Mouse (Mus musculus) gastrocnemius, postnatal 25 days (tissue): ENCODE results near the gene Ndufa12. TPM values are rescaled to one million over a fixed set of nuclear protein-coding genes. Genes with fewer than 3 reads are reported as not detected.

Source experiments
- DNase-seq: peaks from one replicate; pipeline ENCODE4 v3.0.0; 2022
- total RNA-seq, 2 experiments: library from RNA; stranded (reverse); gene quantifications; 1 replicate in 1 of 2; 2 replicates in 1 of 2; pipeline ENCODE4 v1.2.3; 2021

The Ndufa12 gene
- total RNA-seq, 2 experiments from 2014 or later: 580 to 612 TPM

DNA sequence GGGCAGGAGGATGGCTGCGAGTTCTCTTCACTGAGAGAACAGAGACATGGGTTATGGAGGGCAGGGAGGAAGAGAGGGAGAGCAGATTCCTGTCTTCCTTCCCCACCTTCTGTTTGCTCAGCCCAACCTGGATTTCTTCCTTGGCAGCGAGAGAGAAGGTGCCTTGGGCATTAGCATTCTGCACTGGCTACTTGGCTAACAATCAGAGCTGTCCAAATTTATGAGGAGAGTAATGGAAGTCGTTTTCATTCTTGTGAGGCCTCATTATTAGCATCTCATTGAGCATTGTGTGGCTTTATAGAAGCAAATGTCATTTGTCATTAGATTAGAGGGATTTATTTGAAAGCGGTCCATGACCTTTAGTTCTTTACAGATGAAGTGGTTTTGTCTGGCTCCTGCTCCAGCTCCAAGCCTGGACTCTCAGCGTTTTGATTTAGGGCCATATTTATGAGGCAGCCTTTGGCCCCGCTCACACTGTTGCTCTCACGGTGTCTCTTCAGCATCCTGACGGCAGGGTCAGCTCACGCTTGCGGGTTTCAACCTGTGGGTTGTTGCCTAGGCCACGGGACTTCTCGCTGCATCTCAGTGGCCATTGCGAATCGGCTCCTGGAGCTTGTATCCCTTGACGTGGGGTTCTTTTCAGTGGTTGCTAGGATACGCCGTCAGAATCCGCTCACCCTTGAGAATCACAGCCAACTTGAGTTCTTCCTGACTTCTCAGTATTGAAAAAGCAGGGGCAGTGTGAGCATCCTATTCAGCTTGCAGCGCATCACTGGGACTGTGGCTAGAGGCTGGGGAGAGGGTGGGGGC lies 31.9 kb downstream of the Ndufa12 start:
- DNase-seq: no peak

DNA sequence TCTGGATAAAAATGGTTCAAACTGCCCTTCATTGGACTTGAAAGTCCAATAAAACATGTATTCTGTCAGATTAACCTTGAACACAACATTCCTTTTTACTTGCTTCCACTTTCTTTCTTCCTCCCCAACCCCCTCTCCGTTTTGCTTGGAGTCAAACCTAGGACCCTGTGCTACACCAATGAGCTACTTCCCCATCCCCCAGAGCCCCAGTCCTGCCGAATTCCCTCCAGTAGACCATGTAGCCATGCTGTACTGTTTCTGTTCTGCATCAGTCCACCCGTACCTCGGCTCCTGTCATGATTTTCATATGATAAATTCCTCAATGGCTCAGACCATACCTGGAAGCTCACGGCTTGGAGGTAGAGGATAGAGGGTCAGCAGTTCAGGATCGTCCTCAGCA lies 32.5 kb downstream of the Ndufa12 start:
- DNase-seq: no peak

DNA sequence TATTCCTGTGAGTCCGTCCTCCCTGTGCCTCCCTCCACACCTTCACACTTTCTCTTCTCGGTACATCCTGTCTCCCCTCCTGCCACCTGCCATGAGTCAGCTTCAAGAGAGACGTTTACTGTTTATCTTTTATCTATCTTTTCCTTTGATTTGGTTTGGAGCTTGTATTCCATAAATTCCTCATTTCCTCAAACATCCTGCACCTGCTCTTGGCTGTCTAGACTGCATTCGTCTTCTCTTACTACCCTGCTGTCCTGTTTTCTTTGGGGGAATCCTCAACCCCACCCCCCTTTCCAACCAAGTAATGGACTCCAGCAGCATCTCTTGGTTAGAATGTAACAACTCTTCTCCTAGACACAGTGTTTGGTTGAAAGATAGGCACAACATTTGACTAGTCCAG lies 36.7 kb downstream of the Ndufa12 start:
- no peak for DNase-seq

DNA sequence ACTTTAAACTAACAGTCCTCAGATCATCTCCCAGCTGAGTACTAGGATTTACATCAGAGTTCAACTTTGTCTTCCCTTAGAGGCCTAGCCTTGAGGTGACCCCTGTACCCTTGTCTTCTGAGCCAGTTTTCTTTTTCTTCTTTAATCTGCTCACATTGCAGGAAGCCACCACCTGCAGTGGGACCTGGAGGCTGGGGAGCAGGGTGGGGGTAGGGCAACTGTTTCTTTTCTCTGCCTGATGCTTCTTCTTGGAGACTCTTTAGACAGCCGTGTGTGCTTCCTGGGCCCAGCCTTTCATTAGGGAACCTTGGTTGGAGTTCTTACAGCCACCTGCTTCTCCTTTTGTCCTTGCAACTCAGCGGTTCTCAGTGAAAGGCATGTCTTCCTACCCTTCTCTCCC lies 42.8 kb downstream of the Ndufa12 start:
- no peak for DNase-seq

DNA sequence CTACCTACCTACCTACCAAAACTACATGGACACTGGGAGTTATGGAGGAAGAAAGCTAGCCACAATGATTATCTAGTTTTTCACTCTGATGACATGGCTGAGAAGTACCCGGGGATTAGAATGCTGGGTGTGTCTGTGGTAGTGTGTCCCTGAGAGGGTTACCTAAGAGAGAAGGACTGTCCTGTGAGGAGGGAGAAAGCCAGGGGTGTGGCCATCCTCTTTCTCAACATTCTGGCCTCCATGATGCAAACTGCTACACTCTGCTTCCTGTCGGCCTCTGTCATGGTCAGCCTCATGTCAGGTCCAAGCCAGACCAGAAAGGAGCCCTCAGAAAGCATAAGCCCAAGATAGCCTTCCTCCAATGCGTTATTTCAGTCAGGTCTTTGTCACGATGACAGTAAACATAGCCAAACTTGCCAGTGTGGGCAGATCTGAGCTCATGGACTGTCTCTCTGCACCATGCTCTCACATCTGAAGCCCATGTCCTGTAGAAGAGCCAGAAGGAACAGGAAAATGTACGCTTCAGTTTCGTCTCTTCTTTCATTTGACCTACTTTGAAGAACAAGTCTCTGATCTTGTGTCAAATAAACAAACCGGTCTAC lies 49.3 kb downstream of the Ndufa12 start:
- no peak for DNase-seq

DNA sequence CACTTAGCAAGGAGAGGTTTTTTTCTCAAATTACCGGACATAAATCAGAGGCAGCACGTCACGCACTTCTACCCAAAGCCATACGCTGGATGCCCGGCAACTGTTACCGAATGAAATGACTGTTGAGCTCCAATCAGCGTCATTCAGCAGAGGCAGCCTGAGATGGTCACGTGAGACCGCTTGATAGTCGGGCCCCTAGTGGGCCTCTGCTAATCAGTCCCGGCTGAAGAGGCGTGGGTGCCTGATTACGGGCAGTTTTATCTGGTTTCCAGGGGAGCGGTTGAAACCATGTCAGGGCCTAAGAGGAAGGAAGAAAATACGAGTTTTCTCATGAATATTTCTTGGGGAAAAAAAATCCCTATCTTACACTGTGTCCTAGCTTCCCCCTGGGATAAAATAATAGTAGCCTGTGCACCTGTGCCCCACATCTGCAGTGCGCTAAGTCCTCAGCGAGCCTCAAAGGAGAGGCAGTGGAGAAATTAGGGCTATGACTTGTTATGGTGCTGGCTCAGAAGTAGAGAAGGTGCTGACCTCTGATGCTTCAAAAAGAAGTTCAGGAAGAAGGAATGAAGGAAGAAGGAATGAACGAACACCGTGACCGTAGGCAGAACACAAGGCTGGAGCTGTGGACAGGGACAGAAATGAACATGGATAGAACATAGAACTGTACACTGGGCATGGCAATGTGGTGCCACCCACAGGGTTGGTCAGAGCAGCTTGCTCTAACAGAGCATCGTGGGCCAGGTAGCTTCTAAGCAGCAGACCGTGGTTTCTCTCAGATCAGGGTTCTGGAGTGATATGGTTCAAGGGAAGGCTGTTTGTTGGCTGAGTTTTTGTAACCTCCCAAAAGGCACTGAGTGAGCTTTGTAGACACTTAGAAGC lies 51.3 kb downstream of the Ndufa12 start:
- no peak for DNase-seq

DNA sequence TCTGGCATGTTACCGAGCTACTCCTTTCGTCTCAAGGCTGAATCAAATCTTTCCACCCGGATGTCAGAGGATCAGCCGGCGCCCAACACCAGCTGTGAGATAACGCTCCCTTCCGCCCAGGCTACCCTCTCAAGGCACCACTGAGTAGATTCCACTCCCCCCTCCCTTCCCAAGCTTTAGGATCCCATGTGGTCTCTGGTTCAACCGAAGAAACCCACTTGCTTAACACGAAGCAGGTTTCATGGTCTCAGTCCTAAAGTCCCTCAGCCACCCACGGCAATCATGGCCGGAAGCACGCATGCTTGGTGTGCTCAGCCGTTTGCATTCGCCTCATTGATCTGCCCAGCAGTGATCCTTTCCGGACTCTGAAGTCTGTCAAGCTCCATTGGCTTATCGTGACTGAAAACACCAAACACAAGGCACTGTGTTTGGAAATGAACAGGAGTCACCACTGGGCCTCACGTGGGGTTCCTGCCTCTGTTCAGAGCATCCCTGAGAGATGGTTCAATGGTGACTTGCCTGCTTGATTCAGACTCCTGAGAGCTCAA lies 54.8 kb downstream of the Ndufa12 start:
- DNase-seq: no peak

DNA sequence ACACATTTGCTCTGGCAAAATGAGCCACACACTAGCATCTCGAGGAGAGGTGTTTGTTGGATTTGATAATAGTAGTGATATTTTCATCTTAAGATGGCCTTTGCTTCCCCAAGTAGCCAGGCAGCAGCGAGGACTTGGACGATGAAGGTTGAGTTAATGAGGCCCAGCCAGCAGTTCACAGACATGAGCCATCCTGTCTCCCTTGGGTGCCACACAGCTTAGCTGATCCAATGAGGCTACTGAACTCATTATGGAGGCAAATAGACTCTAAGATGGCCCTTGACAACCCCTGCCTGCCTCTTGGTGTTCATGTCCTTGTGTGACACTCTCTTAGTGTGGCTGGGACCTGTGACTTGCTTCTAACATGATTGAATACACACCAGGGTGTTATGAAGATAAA lies 56.2 kb downstream of the Ndufa12 start:
- DNase-seq: no peak

DNA sequence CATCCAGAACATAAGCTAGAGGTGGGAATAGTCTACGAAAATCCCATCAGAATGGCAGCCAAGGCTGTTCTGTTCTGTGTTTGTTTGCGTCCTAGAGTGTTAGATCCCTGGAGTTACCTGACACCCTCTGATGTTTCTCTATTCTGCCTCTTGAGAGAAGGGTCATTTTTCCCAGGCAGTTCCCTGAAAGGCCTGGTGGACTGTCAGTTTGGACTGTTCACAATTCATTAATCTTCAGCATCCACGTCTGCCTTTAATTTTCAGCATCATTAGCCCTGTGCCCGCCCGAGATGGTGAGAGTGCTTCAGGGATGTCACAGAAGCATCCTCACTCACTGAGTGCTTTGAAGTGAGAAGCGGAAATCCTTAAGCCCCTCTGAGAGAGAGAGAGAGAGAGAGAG lies 57.2 kb downstream of the Ndufa12 start:
- DNase-seq: no peak

DNA sequence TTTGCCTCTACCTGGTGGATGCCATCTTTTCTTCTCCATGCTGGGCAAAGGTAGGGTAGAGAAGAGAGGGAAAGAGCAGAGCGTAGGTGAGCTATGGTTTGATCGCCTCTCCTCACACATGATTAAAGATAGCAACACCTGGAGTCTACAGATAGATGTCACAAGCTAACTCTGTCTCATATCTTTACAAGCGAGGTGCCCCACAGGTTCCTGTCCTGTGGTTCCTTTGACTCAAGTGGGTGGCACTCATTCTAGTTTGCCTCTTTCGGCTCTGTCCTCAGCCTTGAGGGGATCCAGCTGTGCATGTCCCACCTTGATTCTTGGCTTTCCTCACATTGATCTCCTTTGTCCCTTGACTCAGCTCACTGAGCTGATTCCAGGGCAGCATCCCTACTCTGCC lies 58.0 kb downstream of the Ndufa12 start:
- no peak for DNase-seq

DNA sequence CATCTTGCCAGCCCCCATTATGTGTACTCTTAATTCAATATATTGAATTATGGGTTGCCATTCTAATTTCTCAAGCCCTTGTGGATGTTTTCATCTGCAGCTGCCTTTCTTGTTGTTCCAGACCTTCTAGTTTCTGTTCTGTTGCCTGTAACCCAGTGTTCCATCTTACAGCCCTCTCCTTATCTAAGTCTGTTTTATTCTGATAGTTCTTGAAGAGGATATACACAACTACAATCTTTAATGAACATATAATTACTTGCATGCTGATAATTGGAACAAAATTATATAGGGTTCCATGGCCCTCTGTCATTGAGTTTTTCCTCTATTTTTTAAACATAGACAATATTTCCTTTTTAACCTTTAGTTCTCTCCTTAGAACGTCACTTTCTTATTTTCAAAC lies 62.0 kb downstream of the Ndufa12 start:
- DNase-seq: no peak

DNA sequence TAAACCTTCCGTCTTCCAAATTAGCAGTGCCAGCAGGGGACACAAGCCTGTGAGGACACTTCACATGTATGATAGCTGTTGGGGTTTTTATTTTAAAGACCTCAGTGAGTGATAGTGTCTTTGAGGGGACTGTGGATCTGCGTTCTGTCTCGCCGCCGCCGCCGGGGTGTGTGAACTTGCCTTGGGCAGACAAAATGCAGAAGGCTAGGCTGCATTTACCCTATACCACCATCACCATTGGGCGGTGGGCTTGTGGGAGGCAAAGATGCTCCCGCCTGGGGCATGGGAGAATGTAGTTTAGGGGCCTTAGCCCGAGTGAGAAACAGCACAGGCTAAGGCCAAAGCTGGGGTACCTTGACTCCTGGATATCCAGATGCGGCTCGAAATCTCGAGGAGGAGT lies 64.1 kb downstream of the Ndufa12 start:
- DNase-seq: no peak

DNA sequence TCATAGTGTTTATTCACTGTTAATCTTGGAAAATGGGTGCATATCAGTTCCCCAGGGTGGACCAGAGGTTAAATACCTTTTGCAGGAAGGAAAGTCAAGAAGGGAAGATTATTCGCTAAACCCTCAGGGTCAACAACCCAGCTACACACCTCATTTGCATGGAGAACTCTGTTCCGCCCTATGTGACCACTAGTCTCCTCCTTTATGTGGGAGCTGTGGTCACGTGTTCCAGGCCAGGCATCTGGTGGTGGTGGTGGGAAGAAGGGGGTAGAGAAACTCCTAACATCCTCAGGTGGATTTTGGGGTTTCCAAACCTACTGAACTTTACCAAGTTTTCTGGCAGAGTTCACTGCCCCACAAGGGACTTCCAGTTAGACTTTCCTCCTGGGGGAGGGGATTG lies 64.7 kb downstream of the Ndufa12 start:
- DNase-seq: no peak

DNA sequence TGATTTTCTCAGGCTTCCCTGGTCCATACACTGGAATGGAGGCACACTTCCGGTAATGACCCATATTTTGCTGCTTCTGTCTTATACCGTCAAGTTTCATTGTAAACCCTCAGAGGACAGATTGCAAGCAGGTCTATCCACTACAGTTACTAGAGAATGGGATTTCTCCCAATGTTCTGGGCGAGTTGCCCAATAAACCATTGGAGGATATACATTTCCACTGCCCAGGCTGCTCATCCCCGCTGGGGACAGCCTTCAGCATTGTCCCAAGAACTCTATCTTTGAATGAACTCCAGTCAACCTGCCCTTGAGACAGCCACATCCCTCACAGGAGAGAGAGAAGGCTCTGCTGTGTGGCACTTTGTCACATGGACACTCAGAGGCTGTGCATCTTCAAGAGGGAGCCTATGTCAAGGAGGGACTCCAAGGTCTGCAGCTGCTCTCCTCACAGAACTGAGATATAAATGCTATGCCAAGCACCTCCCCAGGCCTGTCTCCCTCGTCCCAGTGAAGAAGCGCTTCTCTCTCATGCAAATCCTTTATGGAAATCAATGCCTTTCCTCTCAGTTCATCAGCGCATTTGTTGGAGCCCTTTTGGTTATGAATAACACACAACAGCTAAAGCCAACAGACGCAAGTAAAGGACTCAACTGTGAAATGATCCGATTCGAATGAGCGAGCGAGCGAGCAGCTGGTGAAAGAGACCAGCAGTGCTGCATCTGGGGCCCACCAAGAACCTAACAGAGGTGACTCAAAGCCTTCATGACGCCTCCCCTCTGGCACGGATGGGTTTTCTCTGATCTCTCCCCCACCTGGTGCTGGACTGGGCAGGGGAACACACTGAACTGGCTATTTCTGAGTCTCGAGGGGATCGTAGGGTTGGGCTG lies 67.4 kb downstream of the Ndufa12 start:
- DNase-seq: no peak

Other genes with a start within 250 kb of the Ndufa12 start
- gene Vezt, start 162.9 kb upstream of the Ndufa12 start, total RNA-seq: 10 to 100 TPM; 27.6 to 28.8 TPM
- gene Fgd6, start 162.7 kb upstream of the Ndufa12 start, total RNA-seq: 1 to 10 TPM; 2.0 to 2.7 TPM
- 1 to 10 TPM; 5.4 to 6.1 TPM for gene Nr2c1, start 50.7 kb upstream of the Ndufa12 start, total RNA-seq
- not detected for gene Gm4792, start 100.0 kb downstream of the Ndufa12 start, total RNA-seq
- gene Tmcc3, start 113.2 kb downstream of the Ndufa12 start, total RNA-seq: 10 to 100 TPM; 18.3 to 18.8 TPM